Mouse (Mus musculus): ENCODE data around the gene Fut2. TPM values are rescaled to one million over a fixed set of nuclear protein-coding genes. Genes with fewer than 3 reads are reported as not detected.

Fut2 gene
- polyA plus RNA-seq (2015; fragmentation: Nextera tagmentation; extraction: Ambion mirVana), result 0.32 and 0.57 TPM in 2 replicates

GRCm38 (mm10) chr7:45666161-45666560 lies at the start of gene Fut2:
Fut2 (minus strand) TSS chr7:45666394.
- Histone ChIP-seq H3K27ac (ENCODE audit: low read length) (no peak within 1 kb of the TSS), H3K36me3 (ENCODE audit: insufficient read depth, low read length) (no peaks in the 10 kb centered on the region), H3K4me3 (ENCODE audit: low read length) (no peak within 1 kb of the TSS), H3K9me3 (ENCODE audit: low read length) (peaks cover 4% of the 10 kb centered on the region; the same call in 1 of the 2 replicates), H3K27me3 (ENCODE audit: insufficient read depth, low read length) (no peaks in the 10 kb centered on the region), H3K9ac (replicated peaks; ENCODE audit: low read length) (0 out of 2 replicates have a peak within 1 kb of the TSS, but pooled peaks have one; percentile 26), H3K4me2 (replicated peaks; ENCODE audit: low read depth, low read length) (0 out of 2 replicates have a peak within 1 kb of the TSS, but pooled peaks have one; percentile 10), H3K4me1 (ENCODE audit: insufficient read depth, low read length) (peaks cover 19% of the 10 kb centered on the region)
- WGBS, result 74% methylated on average over 7 of the region's 7 CpGs
- peak; percentile 42; the same call in 1 of the 2 replicates for ATAC-seq (ENCODE audit: low FRiP score, low TSS enrichment)

- H3K4me2 ChIP-seq (replicated peaks; ENCODE audit: low read depth, low read length), result peak within 1 kb of the TSS; percentile 84
- H3K27me3 ChIP-seq (ENCODE audit: insufficient read depth, low read length), result no peaks in the 10 kb centered on the region
- 6% methylated on average over 34 of the region's 34 CpGs for WGBS
- H3K36me3 ChIP-seq (ENCODE audit: insufficient read depth, low read length), result peaks cover 44% of the 10 kb centered on the region
- peak; percentile 93 for ATAC-seq (ENCODE audit: low FRiP score, low TSS enrichment)
- peak within 1 kb of the TSS; percentile 54 for H3K4me3 ChIP-seq (ENCODE audit: low read length)
- peak within 1 kb of the TSS; percentile 41; the same call in 1 of the 2 replicates for H3K27ac ChIP-seq (ENCODE audit: low read length)
- peaks cover 43% of the 10 kb centered on the region for H3K4me1 ChIP-seq (ENCODE audit: insufficient read depth, low read length)
- H3K9me3 ChIP-seq (ENCODE audit: low read length), result no peaks in the 10 kb centered on the region
- H3K9ac ChIP-seq (replicated peaks; ENCODE audit: low read length), result peak within 1 kb of the TSS; percentile 58
Measured at GRCm38 (mm10) chr7:45715090-45715708, 49.0 kb upstream of the Fut2 start, which contains the start of gene Rpl18. Rpl18 (plus strand) TSS chr7:45715457.

- no peaks in the 10 kb centered on the region for H3K9me3 ChIP-seq (ENCODE audit: low read length)
- H3K27me3 ChIP-seq (ENCODE audit: insufficient read depth, low read length), result no peaks in the 10 kb centered on the region
- peaks cover 39% of the 10 kb centered on the region for H3K4me1 ChIP-seq (ENCODE audit: insufficient read depth, low read length)
- peak; percentile 40 for ATAC-seq (ENCODE audit: low FRiP score, low TSS enrichment)
- WGBS, result 10% methylated on average over 14 of the region's 14 CpGs
- peaks cover 39% of the 10 kb centered on the region for H3K36me3 ChIP-seq (ENCODE audit: insufficient read depth, low read length)
- peak overlapping the region; percentile 54 for H3K4me3 ChIP-seq (ENCODE audit: low read length)
- peak overlapping the region; percentile 84 for H3K4me2 ChIP-seq (replicated peaks; ENCODE audit: low read depth, low read length)
- peak overlapping the region; percentile 3; the same call in 1 of the 2 replicates for H3K27ac ChIP-seq (ENCODE audit: low read length)
- peak overlapping the region; percentile 58 for H3K9ac ChIP-seq (replicated peaks; ENCODE audit: low read length)
Measured at GRCm38 (mm10) chr7:45714630-45715089, 48.5 kb upstream of the Fut2 start.

- Histone ChIP-seq H3K36me3 (ENCODE audit: insufficient read depth, low read length) (peaks cover 34% of the 10 kb centered on the region), H3K27me3 (ENCODE audit: insufficient read depth, low read length) (no peaks in the 10 kb centered on the region), H3K27ac (ENCODE audit: low read length) (peak overlapping the region; percentile 3; the same call in 1 of the 2 replicates), H3K4me2 (replicated peaks; ENCODE audit: low read depth, low read length) (peak overlapping the region; percentile 84), H3K4me1 (ENCODE audit: insufficient read depth, low read length) (peaks cover 35% of the 10 kb centered on the region), H3K9ac (replicated peaks; ENCODE audit: low read length) (peak overlapping the region; percentile 58), H3K9me3 (ENCODE audit: low read length) (no peaks in the 10 kb centered on the region), H3K4me3 (ENCODE audit: low read length) (peak overlapping the region; percentile 54)
- 74% methylated on average over 6 of the region's 6 CpGs for WGBS
- no peak for ATAC-seq (ENCODE audit: low FRiP score, low TSS enrichment)
Measured at GRCm38 (mm10) chr7:45713881-45714520, 47.8 kb upstream of the Fut2 start.

GRCm38 (mm10) chr7:45713396-45713795 lies 47.2 kb upstream of the Fut2 start:
- no peak overlapping the region for H3K9ac ChIP-seq (replicated peaks; ENCODE audit: low read length)
- ATAC-seq (ENCODE audit: low FRiP score, low TSS enrichment), result no peak
- H3K4me2 ChIP-seq (replicated peaks; ENCODE audit: low read depth, low read length), result no peak overlapping the region
- no peak overlapping the region for H3K4me3 ChIP-seq (ENCODE audit: low read length)
- WGBS, result 93% methylated on average over 16 of the region's 16 CpGs
- H3K36me3 ChIP-seq (ENCODE audit: insufficient read depth, low read length), result peaks cover 34% of the 10 kb centered on the region
- no peak overlapping the region for H3K27ac ChIP-seq (ENCODE audit: low read length)
- H3K4me1 ChIP-seq (ENCODE audit: insufficient read depth, low read length), result peaks cover 39% of the 10 kb centered on the region
- no peaks in the 10 kb centered on the region for H3K27me3 ChIP-seq (ENCODE audit: insufficient read depth, low read length)
- no peaks in the 10 kb centered on the region for H3K9me3 ChIP-seq (ENCODE audit: low read length)

- no peak overlapping the region for H3K4me2 ChIP-seq (replicated peaks; ENCODE audit: low read depth, low read length)
- peaks cover 49% of the 10 kb centered on the region for H3K4me1 ChIP-seq (ENCODE audit: insufficient read depth, low read length)
- H3K9me3 ChIP-seq (ENCODE audit: low read length), result no peaks in the 10 kb centered on the region
- H3K4me3 ChIP-seq (ENCODE audit: low read length), result no peak overlapping the region
- H3K27ac ChIP-seq (ENCODE audit: low read length), result no peak overlapping the region
- no peak overlapping the region for H3K9ac ChIP-seq (replicated peaks; ENCODE audit: low read length)
- no peaks in the 10 kb centered on the region for H3K27me3 ChIP-seq (ENCODE audit: insufficient read depth, low read length)
- peaks cover 34% of the 10 kb centered on the region for H3K36me3 ChIP-seq (ENCODE audit: insufficient read depth, low read length)
- no peak for ATAC-seq (ENCODE audit: low FRiP score, low TSS enrichment)
- WGBS, result 88% methylated on average over 21 of the region's 21 CpGs
Measured at GRCm38 (mm10) chr7:45712022-45712757, 46.0 kb upstream of the Fut2 start.

- no peak overlapping the region for H3K4me3 ChIP-seq (ENCODE audit: low read length)
- no peak overlapping the region for H3K27ac ChIP-seq (ENCODE audit: low read length)
- H3K27me3 ChIP-seq (ENCODE audit: insufficient read depth, low read length), result no peaks in the 10 kb centered on the region
- H3K9me3 ChIP-seq (ENCODE audit: low read length), result no peaks in the 10 kb centered on the region
- whole genome bisulfite sequencing, result 89% methylated on average over 24 of the region's 24 CpGs
- no peak for ATAC-seq (ENCODE audit: low FRiP score, low TSS enrichment)
- H3K9ac ChIP-seq (replicated peaks; ENCODE audit: low read length), result no peak overlapping the region
- peaks cover 34% of the 10 kb centered on the region for H3K36me3 ChIP-seq (ENCODE audit: insufficient read depth, low read length)
- H3K4me2 ChIP-seq (replicated peaks; ENCODE audit: low read depth, low read length), result no peak overlapping the region
- H3K4me1 ChIP-seq (ENCODE audit: insufficient read depth, low read length), result peaks cover 47% of the 10 kb centered on the region
Measured at GRCm38 (mm10) chr7:45711316-45712021, 45.3 kb upstream of the Fut2 start.

GRCm38 (mm10) chr7:45710477-45711191 lies 44.4 kb upstream of the Fut2 start:
- H3K27ac ChIP-seq (ENCODE audit: low read length), result no peak overlapping the region

More at GRCm38 (mm10) chr7:45710477-45711191, 44.4 kb upstream of the Fut2 start:
- WGBS, result 90% methylated on average over 20 of the region's 20 CpGs
- Histone ChIP-seq H3K27me3 (ENCODE audit: insufficient read depth, low read length) (no peaks in the 10 kb centered on the region), H3K4me2 (replicated peaks; ENCODE audit: low read depth, low read length) (no peak overlapping the region), H3K36me3 (ENCODE audit: insufficient read depth, low read length) (peaks cover 34% of the 10 kb centered on the region), H3K9me3 (ENCODE audit: low read length) (no peaks in the 10 kb centered on the region), H3K4me3 (ENCODE audit: low read length) (no peak overlapping the region), H3K4me1 (ENCODE audit: insufficient read depth, low read length) (peaks cover 47% of the 10 kb centered on the region), H3K9ac (replicated peaks; ENCODE audit: low read length) (no peak overlapping the region)
- no peak for ATAC-seq (ENCODE audit: low FRiP score, low TSS enrichment)

All from kidney, embryonic 16.5 days (tissue).